In genomic region chr17:35242015-35242941, GRCm38 (mm10) we compare ENCODE assay signal across 8 mouse cellular contexts. TPM values are rescaled to one million over a fixed set of nuclear protein-coding genes. Genes with fewer than 3 reads are reported as not detected.
DNase-seq lines count a peak whose midpoint lies in the region; ATAC-seq and TF ChIP-seq lines count a peak whose summit lies in the region.

No protein-coding gene starts in this region.

- no peak for TF ChIP-seq EP300 in ES-Bruce4 (IDR thresholded peaks at IDR 0.05; ENCODE audit: insufficient read depth, low read depth, low read length)

- H3K36me3 ChIP-seq in ES-Bruce4 (ENCODE audit: control insufficient read depth, insufficient read depth, low read length, poor library complexity, severe bottlenecking): peaks cover 44% of the 10 kb centered on the region
- H3K36me3 ChIP-seq in liver, embryonic 13.5 days: peaks cover 45% of the 10 kb centered on the region

- H3K9ac ChIP-seq in ES-Bruce4 (ENCODE audit: low read depth, poor library complexity, severe bottlenecking): peak overlapping the region; percentile 95
- peak overlapping the region; percentile 97 for H3K9ac ChIP-seq in liver, embryonic 13.5 days

- ATAC-seq in liver, embryonic 13.5 days (ENCODE audit: low read depth): peak; percentile 55

- under 1% methylated on average over 55 of the region's 55 CpGs for WGBS in liver, embryonic 13.5 days (ENCODE audit: insufficient replicate concordance)

- no peak for TF ChIP-seq CTCF in ES-Bruce4 (IDR thresholded peaks at IDR 0.05; ENCODE audit: low read depth, low read length)

- peak overlapping the region; percentile 99 for H3K4me3 ChIP-seq in ES-Bruce4 (ENCODE audit: low read depth, low read length)
- peak overlapping the region; percentile 92 for H3K4me3 ChIP-seq in liver, embryonic 13.5 days (replicated peaks)

- H3K4me1 ChIP-seq in ES-Bruce4 (ENCODE audit: control insufficient read depth, insufficient read depth, low read length): peaks cover 2% of the 10 kb centered on the region
- peaks cover 62% of the 10 kb centered on the region for H3K4me1 ChIP-seq in liver, embryonic 13.5 days (replicated peaks)

- intact Hi-C loops in gastrocnemius, postnatal 14 days (cut with DNase I; ENCODE audit: low total_unique reads): no loop called here

- H3K27me3 ChIP-seq in ES-Bruce4 (ENCODE audit: control insufficient read depth, insufficient read depth, low read length, poor library complexity, severe bottlenecking): no peaks in the 10 kb centered on the region
- H3K27me3 ChIP-seq in liver, embryonic 13.5 days: no peaks in the 10 kb centered on the region

- peak; percentile 71 for DNase-seq in 3134 (ENCODE audit: extremely low read depth, insufficient read length, low spot score)
- peak; percentile 71 for DNase-seq in cerebellum, adult 9-11 months
- peak; percentile 61 for DNase-seq in gastrocnemius, postnatal 14 days
- peak; percentile 45 for DNase-seq in kidney, adult 11 months
- no peak for DNase-seq in liver, embryonic 13.5 days
- DNase-seq in natural killer cell, adult 2 months (ENCODE audit: low spot score in 2 of 2): peak; percentile 78 to 81
- peak; percentile 84 for DNase-seq in testis, postnatal 14 days (ENCODE audit: low spot score)

- H3K4me2 ChIP-seq in liver, embryonic 13.5 days: peak overlapping the region; percentile 97

- H3K9me3 ChIP-seq in ES-Bruce4 (replicated peaks; ENCODE audit: control insufficient read depth, insufficient read depth, low read length, poor library complexity, severe bottlenecking): no peaks in the 10 kb centered on the region
- no peaks in the 10 kb centered on the region for H3K9me3 ChIP-seq in liver, embryonic 13.5 days (replicated peaks)

- peak overlapping the region; percentile 48 for H3K27ac ChIP-seq in ES-Bruce4 (ENCODE audit: insufficient read depth, low read length)
- peak overlapping the region; percentile 95 for H3K27ac ChIP-seq in liver, embryonic 13.5 days

- no peak for TF ChIP-seq POLR2A in ES-Bruce4 (IDR thresholded peaks at IDR 0.05; ENCODE audit: insufficient read depth, low read length)

RNA-seq across cellular contexts. Expression of gene Ddx39b, which starts 0.7 kb away (rescaled TPM):
- polyA plus RNA-seq in ES-Bruce4 (2011; ENCODE audit: insufficient read depth, insufficient read length, low read depth, missing spikeins): 245 and 258 TPM in 2 replicates
- total RNA-seq in gastrocnemius, postnatal 14 days (2021): 100 to 1,000 TPM in 1 of 2 experiments, 10 to 100 TPM in 1; 85.3 to 103 TPM
- 208 and 220 TPM in 2 replicates for polyA plus RNA-seq in liver, embryonic 13.5 days (2015; fragmentation: Nextera tagmentation; extraction: Ambion mirVana)

RNA-seq across cellular contexts. Expression of gene Nfkbil1, which starts 6.7 kb away (rescaled TPM):
- 7.9 and 12.5 TPM in 2 replicates for polyA plus RNA-seq in ES-Bruce4 (2011; ENCODE audit: insufficient read depth, insufficient read length, low read depth, missing spikeins)
- total RNA-seq in gastrocnemius, postnatal 14 days (2021): 1 to 10 TPM; 7.6 to 7.9 TPM
- 3.9 and 4.4 TPM in 2 replicates for polyA plus RNA-seq in liver, embryonic 13.5 days (2015; fragmentation: Nextera tagmentation; extraction: Ambion mirVana)

RNA-seq across cellular contexts. Expression of gene Atp6v1g2, which starts 8.8 kb away (rescaled TPM):
- 2.3 and 4.2 TPM in 2 replicates for polyA plus RNA-seq in ES-Bruce4 (2011; ENCODE audit: insufficient read depth, insufficient read length, low read depth, missing spikeins)
- 1 to 10 TPM; 2.3 to 2.7 TPM for total RNA-seq in gastrocnemius, postnatal 14 days (2021)
- polyA plus RNA-seq in liver, embryonic 13.5 days (2015; fragmentation: Nextera tagmentation; extraction: Ambion mirVana): 0.76 and 1.3 TPM in 2 replicates

RNA-seq across cellular contexts. Expression of gene H2-D1, which starts 20.3 kb away (rescaled TPM):
- polyA plus RNA-seq in ES-Bruce4 (2011; ENCODE audit: insufficient read depth, insufficient read length, low read depth, missing spikeins): 19.8 and 23.1 TPM in 2 replicates
- total RNA-seq in gastrocnemius, postnatal 14 days (2021): 10 to 100 TPM; 34.3 to 40.7 TPM
- polyA plus RNA-seq in liver, embryonic 13.5 days (2015; fragmentation: Nextera tagmentation; extraction: Ambion mirVana): 74.5 and 77.7 TPM in 2 replicates

RNA-seq across cellular contexts. Expression of gene Gm16181, which starts 21.6 kb away (rescaled TPM):
- not detected in 2 replicates for polyA plus RNA-seq in ES-Bruce4 (2011; ENCODE audit: insufficient read depth, insufficient read length, low read depth, missing spikeins)
- not detected for total RNA-seq in gastrocnemius, postnatal 14 days (2021)
- polyA plus RNA-seq in liver, embryonic 13.5 days (2015; fragmentation: Nextera tagmentation; extraction: Ambion mirVana): 0.36 TPM in 1 of 2 replicates, not detected in the other
